Mouse (Mus musculus): ENCODE data around the gene Mlf1.

The Mlf1 gene

DNA sequence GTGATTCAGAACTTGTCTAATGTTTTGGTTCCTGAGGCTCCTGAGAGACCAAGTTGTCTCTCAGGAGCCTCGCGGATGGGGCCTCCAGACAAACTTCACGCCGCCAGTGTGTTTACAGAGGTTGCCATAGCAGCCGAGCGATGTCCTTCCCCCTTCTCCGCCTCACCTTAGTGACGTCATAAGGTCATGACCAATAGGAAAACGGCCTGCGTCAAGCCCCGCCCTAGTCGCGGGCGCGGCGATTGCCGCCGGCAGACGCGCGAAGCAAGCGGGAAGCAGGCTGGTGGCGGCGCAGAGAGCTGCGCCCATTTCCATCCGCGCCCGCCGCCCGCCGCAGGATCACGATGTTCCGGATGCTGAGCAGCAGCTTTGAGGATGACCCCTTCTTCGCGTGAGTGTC, at the start of gene Mlf1:
Gene Mlf1, plus strand, starts transcription at position 226 of the 400 bp plus-strand sequence.
- DNase-seq (ENCODE audit: low read depth), result peak; percentile 58

- no peak for DNase-seq (ENCODE audit: low read depth)
Observed at GRCm38 (mm10) chr3:67339558-67339957, 34.3 kb upstream of the Mlf1 start.

DNA sequence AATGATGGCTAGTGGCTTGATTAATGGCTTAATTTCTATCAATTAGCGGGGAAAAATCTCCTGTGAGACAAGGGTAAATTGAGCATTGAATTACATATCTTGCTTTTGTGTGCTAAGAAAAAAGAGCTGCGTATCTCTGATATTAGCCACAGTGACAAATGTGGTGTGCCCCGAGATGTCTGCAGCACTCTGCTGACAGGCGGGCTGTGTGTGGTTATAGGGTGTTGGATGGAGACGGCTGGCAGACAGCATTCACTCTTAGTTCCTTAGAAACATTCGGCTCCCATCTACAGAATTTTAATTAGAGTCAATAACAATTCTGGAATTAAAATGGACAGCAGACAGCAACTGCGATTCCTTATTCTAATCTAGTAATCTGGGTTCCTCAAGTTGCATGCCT, 33.0 kb upstream of the Mlf1 start:
- no peak for DNase-seq (ENCODE audit: low read depth)

DNA sequence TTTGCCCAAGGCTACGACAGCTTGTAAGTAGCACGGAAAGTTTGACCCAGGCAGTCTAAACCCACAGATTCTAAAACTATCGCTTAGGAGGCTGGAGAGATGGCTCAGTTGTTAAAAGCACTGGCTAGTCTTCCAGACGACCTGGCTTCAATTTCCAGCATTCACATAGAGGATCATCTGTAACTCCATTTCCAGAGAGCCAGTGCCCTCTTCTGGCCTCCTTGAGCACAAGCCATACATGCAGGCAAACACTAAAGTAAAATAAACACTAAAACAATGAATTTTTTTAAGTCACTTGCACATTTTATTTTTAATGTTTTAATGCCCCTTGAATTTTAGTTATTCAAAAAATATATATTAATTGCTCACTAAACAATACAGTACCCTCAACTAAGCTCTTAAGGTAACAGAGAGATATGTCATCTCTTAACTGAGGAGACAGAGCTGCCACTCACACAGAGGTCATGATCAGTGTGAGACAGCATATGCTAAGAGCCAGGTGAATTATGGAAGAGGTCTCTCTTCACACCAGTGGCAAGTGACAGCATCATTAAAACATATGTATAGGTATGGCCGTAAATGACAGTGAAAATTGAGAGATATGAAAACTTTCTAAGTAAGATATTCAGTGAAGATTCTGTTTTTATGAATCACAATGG, 30.8 kb upstream of the Mlf1 start:
- DNase-seq (ENCODE audit: low read depth), result peak; percentile 3

- DNase-seq (ENCODE audit: low read depth), result peak; percentile 11
Observed at GRCm38 (mm10) chr3:67344599-67344998, 29.3 kb upstream of the Mlf1 start.

DNA sequence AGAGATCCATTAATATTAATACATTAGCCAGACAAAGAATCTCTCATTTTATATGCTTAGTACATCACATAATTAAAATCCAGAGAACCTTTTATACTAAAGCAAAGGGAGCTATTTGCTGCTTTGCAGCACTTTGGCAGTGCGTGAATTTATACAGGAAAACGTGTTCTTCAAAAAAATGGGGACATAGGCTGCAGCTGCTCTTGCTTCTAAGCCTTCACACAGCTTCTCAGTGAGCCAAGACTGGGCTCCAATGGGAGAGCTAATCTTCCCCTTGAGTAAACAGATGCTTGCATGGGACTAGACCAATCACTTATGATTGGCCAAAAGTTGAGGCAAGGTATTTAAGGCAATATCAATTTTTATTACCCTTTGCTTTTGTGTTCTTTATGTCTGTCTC, 27.2 kb upstream of the Mlf1 start:
- DNase-seq (ENCODE audit: low read depth), result no peak

- no peak for DNase-seq (ENCODE audit: low read depth)
Observed at GRCm38 (mm10) chr3:67351406-67352127, 22.3 kb upstream of the Mlf1 start.

DNA sequence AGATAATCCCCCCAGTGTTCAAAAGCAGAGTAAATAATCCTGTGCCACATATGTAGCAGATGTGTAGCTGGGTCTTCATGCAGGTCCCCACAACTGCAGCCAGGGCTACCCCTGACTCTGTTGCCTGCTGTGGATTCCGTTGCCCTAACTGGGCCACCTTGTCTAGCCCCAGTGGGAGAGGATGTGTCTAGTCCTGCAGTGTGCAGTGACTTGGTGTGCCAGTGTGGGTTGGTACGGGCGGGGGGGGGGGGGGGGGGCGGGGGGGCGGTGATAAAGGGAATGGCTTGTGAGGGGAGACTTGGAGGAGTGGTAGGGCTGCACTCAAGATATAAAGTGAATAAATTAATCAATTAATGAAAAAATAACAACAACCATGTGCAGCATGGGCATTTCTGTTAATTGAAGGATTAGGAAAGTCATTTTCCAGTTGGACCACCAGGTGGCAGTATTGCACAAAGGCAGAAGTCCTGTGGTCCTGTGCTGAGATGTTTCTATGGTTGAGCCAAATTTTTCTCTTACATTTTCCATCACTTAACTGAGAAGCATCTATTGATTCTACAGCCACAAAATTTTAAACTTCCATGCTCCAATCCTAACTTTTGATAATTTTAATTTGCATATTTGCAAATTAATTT, 21.7 kb upstream of the Mlf1 start:
- peak; percentile 26 for DNase-seq (ENCODE audit: low read depth)

DNA sequence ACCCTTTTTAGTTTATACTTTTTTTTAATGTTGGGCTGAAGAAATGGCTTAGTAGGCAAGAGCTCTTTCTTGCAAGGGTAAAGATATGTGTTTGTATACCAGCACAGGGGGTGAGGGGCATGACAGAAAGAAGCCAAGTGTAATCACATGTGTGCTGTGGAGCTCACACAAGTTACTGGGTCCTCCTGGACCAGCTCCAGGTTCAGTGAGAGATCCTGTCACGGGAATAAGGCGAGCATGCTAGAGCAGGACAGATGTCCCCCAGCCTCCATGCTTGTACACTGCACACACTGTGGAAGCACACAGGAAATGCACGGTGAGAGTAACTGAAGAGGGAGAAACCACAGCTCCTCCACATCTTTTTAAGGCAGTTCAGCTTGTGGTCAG, 21.1 kb upstream of the Mlf1 start:
- DNase-seq (ENCODE audit: low read depth), result no peak

DNA sequence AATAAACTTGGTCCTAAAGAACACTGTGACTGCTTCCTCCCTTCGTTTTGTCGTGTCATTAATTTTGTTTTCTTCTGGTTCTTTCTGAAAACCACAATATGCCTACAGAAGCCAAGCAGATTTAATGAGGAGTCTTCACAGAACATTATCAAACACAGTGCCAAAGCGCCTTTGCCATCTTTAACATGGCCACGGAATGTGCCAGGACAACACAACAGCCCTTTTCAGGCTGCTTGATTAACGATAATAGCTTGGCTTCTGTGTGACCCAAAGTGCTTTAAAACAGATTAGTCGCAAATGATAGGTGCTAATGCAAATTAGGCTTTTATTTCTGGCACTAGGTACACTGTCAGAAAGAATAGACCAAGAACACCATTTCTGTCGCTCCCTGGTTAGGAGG, 15.5 kb upstream of the Mlf1 start:
- no peak for DNase-seq (ENCODE audit: low read depth)

- DNase-seq (ENCODE audit: low read depth), result no peak
Observed at GRCm38 (mm10) chr3:67366087-67366892, 7.6 kb upstream of the Mlf1 start.

DNA sequence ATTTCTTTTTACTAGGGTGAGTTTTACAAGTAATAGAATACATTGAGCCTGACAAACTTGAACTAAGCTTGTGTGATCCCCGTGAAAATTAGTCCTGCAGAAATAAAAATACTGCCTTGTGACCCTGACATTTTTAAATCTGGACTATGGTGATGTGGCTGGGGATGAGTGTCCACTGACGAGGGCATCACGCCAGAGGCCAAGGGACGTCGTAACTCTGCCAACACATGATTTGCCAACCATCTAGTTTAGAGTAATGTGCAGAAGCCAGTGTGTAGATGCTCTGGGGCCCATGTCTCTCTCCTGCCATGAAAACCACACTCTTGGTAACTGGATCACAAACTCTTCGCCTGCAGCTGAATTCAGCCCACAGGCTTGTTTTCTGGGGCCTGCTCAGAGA, 6.4 kb upstream of the Mlf1 start:
- no peak for DNase-seq (ENCODE audit: low read depth)

DNA sequence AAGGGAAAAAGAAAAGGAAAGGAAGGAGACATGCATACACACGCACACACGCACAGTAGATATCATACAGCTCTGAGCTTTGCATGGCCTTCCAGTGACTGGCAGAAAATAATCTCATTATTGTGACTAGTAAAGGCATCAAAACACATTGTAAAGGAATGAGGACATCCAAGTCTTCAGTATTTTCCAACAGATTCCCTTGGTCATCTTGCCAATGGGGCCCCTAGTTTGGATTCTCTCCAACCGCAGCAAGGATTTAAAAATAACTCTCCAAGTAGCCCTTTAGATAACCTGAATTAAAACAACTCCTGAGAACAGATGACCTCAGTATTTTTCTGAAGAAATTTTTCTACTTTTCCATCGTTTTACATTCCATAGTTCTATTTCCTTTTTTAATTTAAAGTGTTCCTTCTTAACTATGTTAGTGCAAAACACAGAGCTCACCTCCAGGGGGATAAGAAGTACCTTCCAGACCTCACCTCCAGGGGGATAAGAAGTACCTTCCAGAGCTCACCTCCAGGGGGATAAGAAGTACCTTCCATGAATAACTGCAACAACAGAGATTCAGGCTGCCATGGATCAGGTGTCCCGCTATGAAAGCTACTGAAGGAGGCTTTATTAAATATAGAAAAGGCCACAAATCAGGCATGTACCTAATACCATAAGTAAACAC, 4.4 kb upstream of the Mlf1 start:
- no peak for DNase-seq (ENCODE audit: low read depth)

GRCm38 (mm10) chr3:67372194-67372593, 1.7 kb upstream of the Mlf1 start:
- DNase-seq (ENCODE audit: low read depth), result no peak

DNA sequence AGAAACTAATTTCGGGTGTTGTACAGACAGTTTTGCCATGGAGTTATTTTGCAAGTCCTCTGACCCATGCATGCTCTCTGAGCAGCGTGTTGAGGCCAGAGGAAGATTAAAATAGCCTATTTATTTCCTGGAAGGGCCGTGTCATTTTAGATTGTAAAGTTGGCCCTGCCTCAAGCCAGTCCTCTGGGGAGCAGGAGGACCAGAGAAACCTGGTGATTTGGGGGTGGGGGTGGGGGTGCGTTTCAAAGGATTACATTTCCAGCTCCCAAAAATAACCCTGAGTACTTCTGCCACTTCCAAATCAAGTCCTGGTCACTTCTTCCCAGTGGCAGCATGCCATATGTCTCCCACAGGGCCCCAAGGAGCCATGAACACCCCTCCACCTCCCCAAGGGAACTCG, 1.1 kb upstream of the Mlf1 start:
- DNase-seq (ENCODE audit: low read depth), result no peak

DNA sequence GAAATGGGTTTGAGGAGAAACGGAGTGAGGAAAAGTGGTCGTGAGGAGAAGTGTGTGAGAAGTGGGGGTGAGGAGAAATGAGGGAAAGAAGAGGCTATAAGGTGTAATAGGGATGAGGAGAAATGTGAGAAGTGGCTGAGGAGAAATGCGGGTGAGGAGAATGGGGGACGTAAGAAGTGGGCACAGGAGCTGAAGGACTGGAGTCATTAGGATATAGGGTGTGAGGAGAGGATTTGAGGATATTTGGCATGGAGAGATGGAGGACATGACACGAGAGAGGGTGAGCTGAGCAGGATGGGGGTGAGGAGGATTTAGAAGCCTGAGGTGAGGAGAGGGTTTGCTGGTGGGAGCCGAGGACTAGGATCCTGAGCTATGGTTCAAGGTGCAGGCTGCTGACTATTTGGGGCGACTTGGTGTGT, 472 bp downstream of the Mlf1 start:
- DNase-seq (ENCODE audit: low read depth), result no peak

DNA sequence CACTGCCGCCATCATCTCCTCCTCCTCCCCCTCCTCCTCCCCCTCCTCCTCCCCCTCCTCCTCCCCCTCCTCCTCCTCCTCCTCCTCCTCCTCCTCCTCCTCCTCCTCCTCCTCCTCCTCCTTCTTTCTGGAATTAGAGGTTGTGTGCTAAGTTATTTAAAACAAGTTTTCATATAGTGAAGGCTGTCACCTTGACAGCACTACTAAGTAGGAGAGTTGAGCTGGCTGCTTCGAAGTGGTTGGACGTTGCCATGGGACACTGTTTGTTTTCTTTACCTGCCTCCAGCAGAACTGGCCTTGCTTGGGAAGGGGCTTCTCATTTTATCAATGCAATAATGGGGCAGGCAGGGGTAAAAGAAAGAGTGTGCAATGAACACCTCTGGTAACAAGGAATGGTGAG, 1.2 kb downstream of the Mlf1 start, which contains the start of gene Gm17402:
Gene Gm17402, minus strand, starts transcription at position 101 of the 400 bp plus-strand sequence.
- no peak for DNase-seq (ENCODE audit: low read depth)

GRCm38 (mm10) chr3:67378215-67378614, 4.3 kb downstream of the Mlf1 start:
- no peak for DNase-seq (ENCODE audit: low read depth)

DNA sequence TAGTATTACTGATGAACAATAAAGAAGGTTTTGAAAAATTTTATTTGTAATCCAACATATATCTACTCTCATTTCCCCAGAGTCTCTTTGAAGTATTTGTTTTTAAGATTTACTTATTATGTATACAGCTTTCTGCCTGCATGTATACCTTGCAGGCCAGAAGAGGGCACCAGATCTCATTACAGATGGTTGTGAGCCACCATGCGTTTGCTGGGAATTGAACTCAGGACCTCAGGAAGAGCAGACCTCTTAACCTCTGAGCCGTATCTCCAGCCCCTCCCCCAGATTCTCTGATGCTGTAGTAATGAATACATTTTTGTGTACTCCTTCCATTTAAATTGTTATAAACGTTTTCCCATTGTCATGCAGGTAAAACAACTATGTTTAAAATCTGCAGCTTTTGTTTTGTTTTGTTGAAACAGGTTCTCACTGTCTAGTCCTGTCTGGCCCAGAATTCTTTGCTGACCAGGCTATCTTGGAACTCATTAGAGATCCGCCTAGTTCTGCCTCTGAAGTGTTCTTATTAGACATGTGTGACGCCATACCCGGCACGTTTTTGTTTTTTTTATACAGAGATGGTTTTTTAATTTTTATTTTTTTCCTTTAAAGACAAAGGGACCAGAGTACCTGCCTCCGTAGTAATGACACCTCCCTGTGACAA, 55.6 kb downstream of the Mlf1 start:
- no peak for DNase-seq (ENCODE audit: low read depth)

DNA sequence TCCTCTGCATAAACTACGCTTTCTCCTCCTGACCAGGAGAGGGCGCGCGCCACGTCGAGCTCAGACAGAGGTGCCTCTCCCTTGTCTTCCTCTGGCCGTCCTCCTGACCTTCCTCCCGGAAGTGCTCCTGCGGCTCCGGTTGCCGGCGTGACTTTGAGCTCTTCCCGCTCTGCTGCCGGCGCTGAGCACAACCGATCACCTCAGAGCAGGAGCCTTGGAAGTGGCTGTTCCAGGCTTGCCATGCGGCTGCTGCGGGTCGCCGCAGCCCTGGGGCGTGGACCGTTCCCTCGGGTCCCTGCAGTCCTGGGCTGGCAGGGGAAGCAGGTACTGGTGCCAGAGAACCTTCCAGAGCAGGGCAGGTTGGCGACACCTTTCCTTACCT, 56.1 kb downstream of the Mlf1 start, which contains the start of gene Gfm1:
Gene Gfm1, plus strand, starts transcription at position 98 of the 382 bp plus-strand sequence.
- peak; percentile 36 for DNase-seq (ENCODE audit: low read depth)

DNA sequence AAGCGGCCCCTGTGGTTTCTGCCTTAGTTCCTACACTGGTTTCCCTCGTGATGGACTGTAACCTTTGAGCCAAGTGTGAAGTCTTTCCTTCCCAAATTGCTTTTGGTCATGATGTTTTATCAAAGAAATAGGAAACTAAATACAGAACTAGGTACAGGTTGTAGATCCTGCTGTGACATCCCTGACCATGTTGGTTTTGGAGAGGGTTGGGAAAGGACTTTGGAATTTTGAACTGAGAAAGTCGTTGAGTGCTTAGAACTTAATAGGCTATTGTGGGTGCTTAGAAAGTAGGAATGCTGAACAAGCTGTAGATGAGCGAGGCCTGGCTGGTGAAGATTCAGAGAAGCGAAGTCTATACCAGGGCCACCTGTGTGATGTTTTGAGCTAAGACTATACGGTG, 60.1 kb downstream of the Mlf1 start:
- DNase-seq (ENCODE audit: low read depth), result no peak
